Mouse (Mus musculus): ENCODE data around the gene Fras1.

- TF ChIP-seq POLR2A (IDR thresholded peaks at IDR 0.05; ENCODE audit: low read depth, low read length) (no peak), CTCF (IDR thresholded peaks at IDR 0.05; ENCODE audit: extremely low read depth, insufficient read length, insufficient replicate concordance, low read depth, low read length) (no peak)
Measured at GRCm38 (mm10) chr5:96762021-96762420, 388.3 kb downstream of the Fras1 start.
